Mouse (Mus musculus) thymus, adult 2 months (tissue): ENCODE results near the gene Myocos.

Experiments
- CTCF ChIP-seq: fragments of 200-500 bp; IDR thresholded peaks from 2 replicates; pipeline ENCODE4 v1.5.1; 2012; ENCODE audit warnings: mild to moderate bottlenecking, control low read depth, low read length, moderate library complexity, borderline replicate concordance; ENCODE audit not compliant: control insufficient read depth, poor library complexity, insufficient read depth; ENCODE audit errors: extremely low read depth
- POLR2A ChIP-seq: fragments of 200-500 bp; IDR thresholded peaks from 2 replicates; pipeline ENCODE4 v1.6.1; 2012; ENCODE audit warnings: mild to moderate bottlenecking, low read length, control low read depth, moderate library complexity; ENCODE audit not compliant: control insufficient read depth, poor library complexity, insufficient read depth; ENCODE audit errors: extremely low read depth

- TF ChIP-seq POLR2A: no peak
- TF ChIP-seq CTCF: no peak
Observed at GRCm38 (mm10) chr1:162599617-162600016, 58.4 kb downstream of the Myocos start.
